Mouse (Mus musculus): ENCODE results near the gene Galnt10.
A peak's percentile ranks its signal among the peaks of the same experiment; 100 is the strongest.

Gene Galnt10

DNA sequence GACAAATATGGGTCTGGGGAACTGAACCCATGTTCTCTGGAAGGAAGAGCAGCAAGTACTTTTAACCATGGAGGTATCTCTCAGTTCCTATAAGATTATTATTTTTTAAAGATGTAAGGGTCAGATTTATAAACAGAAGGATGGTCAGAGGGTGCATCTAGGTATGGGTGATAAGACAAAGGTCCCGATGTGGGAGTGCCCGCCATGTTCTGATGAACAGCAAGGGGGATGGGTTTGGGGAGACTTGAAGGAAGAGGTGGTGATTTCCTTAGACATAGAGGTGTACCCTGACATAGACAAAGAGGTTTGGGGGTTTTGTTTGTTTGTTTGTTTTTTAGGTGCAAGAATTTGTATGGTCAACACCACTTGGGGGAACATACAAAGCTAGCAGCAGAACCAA is 1.6 kb upstream of the Galnt10 start:
- DNase-seq (ENCODE audit: low read depth) = no peak

DNA sequence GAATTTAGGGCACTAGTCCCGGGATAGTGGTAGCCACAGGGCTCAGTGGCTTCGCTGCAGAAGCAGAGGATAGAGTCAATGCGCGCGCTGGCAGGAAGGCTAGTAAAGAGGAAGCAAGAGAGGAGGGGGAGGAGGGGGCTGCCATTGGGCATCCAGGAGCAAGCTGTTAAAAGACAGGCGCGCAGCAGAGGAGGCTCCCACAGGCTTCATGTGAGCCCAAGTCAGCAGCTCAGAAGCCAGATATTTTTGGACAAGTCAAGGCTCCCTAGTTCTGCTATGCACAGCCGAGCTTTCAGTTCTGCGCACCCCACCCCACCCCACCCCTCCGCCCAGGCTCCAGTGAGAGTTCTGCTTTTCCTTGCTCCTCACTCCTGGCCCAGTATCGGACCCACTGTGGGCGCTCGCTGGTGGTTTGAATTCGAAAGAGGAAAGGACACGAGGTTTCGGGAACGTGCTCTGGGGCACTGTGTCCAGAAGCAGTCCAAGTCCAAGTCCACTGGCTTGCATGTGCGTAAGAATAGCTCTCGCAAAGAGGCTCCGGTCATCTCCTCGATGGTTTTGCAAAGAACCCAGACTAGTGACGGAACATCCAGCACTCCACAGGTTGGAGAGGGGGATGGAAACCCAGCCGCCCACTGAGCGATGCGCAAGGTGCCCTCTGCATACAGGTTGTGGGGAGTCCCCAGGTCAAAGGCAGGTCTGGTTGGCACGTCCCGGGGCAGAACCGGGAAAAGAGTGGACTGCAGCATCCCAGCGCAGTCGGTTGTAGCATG is 811 bp upstream of the Galnt10 start:
- DNase-seq (ENCODE audit: low read depth) = peak; percentile 57

DNA sequence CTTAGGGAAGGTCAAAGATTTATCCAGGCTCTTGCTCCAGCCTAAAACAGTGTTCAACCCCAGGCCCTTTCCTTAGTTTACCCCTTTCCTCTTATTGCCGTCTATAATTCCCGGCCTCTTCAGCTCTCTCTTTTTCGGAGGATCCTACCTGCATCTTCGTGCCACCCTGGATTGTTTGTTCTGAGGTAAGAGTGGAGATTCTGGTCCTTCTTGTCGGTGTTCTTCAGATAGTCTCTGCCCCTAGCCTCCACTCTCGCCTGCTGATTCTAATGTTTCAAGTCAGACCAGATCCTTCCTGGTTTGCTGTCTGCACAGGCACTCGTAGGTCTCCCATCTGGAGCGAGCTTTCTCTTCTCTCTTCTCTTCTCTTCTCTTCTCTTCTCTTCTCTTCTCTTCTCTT is 605 bp downstream of the Galnt10 start:
- peak; percentile 15 for DNase-seq (ENCODE audit: low read depth)

DNA sequence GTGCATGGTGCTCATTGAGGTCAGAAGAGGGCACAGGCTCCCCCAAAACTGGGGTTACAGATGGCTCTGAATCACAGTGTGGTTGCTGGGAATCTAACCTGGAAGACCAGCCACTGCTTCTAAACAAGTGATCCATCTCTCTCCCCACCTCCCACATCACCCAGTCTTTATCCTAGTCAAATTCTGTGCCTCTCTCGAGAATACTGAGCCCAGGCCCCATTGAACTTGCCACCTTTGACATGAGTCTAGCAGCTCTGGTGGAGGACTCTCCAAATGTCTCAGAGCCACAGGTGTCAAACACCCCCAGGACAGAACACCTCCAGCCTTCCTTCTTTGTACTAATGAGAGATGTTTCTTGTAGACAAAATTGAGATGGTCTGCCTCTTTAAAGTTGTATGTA is 1.2 kb downstream of the Galnt10 start:
- no peak for DNase-seq (ENCODE audit: low read depth)

DNA sequence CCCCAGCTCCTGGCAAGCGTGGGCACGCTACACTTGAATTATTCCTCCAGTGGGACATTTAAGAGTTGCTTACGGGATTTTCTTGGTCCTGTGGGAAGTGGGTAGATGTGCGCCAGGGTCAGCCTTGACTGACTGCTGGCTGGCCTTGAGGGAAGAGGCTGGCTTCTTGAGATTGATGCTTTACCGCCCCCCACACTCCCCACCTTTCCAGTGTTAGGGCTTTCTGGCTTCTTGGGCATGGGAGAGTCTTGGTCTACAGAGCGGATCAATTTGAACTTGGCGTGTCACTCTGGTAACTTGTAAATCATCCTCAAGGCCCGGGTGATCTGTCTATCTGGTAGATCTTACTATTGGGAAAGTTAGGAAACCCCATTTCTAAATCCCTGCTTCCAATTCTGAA is 1.7 kb downstream of the Galnt10 start:
- DNase-seq (ENCODE audit: low read depth) = no peak

DNA sequence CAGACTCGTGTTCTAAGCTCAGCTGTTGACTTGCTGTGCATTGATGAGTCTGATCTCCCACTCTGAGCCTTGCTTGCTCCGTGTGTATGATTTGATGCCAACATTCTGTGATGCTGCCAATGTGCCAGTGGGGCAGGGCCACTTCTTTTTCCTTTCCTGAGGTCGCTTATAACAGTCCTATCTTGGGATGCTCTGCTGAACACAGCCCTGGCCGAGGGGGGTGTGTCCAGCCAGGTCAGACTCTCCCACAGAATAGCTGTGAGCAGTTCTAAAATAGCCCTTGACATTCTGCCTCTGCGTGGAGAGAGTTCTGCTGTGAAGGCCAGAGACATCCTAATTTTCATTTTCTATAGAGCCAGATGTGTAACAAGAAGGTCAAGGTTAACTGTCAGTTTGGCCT is 2.2 kb downstream of the Galnt10 start:
- no peak for DNase-seq (ENCODE audit: low read depth)

DNA sequence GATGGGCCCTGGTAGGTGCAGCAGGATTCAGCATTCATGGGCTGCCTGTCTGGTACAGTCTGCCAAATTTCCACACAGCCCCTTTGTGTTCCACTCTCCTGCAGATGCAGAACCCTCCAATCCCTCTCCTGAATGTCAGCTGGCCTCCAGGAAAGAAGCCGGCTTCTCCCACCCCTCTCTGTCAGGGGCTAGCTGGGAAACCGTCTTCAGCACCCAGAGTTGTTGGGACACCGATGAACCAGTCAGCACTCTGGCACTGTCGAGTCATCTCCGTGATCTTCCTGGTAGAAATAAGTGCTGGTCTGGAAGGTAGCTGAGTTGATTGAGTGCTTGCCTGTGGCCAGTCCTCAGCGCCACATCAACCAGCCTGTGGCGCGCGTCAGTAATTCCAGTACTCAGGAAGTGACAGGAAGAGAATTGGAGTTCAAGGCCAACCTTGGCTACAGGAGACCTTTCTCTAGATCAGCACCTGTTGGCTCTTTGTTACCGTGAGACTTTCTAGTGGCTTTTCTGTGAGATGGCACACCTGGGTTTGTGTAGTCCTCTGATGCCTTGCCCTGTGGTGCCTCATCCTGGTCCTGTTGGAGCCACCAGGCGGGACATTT is 3.1 kb downstream of the Galnt10 start:
- DNase-seq (ENCODE audit: low read depth) = no peak

DNA sequence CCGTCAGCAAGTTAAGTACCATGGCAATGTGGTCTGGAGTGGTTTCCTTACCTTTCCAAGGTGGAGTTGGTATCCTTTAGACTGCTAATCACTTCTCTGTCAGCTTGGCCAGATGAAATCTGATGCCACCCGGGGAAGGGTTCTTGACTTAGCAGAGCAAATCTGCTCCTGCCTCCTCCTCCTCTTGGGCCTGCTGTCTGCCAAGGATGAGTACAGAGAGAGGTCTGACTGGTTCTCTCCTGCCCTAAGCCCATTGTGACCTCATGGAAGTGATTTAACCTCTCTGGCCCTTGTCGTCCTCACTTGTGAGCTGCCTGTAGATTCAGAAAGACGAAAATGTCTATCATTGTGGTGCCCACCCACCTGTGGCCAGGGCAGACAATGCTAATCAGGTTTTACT is 4.0 kb downstream of the Galnt10 start:
- no peak for DNase-seq (ENCODE audit: low read depth)

DNA sequence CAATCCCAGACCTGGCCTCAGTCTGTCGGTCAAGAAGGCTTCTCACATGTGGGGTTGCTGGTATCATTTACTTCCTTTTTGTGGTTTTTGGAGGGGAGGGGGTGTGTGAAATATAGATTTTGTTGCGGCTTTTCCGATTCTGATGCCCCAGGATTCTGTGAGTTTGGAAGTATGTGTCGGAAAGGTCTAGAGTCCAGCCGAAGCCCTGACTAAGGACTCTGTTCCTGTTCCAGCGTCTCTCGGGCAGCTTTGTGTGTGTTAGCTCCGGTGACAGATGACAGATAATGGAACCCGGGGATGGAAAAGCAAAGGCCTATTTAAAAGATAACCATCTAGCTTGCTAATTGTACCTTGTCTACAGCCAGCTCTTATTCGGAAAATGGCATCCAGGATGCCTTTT is 4.4 kb downstream of the Galnt10 start:
- no peak for DNase-seq (ENCODE audit: low read depth)

DNA sequence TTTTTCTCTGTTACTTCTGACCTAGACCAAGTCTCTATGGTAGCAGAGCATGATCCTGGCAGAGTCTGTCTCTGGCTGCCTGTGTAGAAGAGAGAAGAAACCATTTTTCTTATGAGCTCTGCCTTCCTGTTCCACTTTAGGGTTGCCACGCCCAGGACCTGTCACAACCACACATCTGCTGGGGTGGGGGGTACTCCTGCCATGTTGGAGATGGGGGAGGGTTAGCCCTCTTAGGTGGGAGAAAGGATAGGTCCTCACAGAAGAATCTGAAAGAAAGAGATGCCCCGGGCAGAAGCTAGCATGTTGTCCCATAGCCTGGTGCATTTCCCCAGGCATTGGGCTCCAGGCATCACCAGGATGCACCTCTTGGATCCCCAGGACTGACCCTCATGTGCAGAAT is 5.6 kb downstream of the Galnt10 start:
- no peak for DNase-seq (ENCODE audit: low read depth)

DNA sequence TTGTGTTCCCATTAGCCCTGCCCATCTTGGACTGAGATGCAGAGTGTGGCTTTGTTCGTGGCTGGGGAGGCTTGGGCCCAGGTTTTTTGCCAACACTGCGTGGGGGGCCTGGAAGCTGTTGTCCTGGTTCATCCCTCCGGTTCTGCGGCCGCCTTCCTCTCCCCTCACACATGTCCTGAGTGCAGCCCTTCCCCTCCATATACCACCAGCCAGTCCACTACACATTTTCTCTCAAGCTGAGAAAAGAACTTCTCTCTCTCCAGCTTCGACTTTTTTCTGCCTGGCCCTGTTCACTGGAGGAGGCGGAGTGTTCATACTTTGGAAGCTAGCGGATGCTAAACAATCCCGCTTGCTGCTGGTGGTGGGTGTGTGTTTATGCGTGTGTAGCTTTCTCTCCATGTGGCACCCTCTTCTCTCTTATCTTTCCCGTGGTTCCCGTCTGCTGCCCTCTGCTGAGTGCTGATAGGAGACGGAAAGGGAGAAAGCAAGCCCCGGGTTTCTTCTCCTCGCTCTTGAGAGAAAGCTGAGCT is 6.1 kb downstream of the Galnt10 start:
- no peak for DNase-seq (ENCODE audit: low read depth)

DNA sequence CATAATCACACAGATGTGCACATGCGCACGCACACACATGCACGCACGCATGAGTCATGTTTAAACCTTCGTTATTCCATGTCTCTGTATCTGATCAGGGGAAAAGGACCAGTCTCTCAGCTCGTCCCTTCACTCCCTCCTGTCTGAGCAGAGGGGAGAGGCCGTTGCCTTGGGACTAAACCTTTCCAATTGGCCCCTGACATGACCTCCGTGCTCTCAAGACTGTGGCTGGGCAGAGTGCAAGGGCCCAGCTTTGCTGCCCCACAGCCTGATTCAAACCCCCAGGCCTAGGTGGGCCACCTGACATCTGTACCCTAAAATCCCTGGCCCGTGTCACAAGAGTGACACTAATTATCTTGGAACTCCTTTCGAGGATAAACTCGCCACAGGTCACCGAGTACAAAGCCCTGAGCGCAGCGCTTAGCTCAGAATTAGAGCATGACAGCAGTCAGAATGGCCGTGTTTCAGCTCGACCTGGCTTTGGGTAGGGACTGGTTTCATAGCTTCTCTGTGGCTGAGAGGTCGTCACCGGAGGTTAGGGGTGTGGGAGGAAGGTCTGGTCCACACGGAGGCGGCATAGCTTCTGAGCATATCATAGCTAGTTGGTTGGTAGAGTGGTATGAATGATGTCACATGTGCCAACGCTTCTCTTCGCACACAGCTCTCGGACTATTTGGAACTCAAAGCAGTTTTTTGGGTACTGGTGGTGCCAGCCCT is 7.1 kb downstream of the Galnt10 start:
- no peak for DNase-seq (ENCODE audit: low read depth)

DNA sequence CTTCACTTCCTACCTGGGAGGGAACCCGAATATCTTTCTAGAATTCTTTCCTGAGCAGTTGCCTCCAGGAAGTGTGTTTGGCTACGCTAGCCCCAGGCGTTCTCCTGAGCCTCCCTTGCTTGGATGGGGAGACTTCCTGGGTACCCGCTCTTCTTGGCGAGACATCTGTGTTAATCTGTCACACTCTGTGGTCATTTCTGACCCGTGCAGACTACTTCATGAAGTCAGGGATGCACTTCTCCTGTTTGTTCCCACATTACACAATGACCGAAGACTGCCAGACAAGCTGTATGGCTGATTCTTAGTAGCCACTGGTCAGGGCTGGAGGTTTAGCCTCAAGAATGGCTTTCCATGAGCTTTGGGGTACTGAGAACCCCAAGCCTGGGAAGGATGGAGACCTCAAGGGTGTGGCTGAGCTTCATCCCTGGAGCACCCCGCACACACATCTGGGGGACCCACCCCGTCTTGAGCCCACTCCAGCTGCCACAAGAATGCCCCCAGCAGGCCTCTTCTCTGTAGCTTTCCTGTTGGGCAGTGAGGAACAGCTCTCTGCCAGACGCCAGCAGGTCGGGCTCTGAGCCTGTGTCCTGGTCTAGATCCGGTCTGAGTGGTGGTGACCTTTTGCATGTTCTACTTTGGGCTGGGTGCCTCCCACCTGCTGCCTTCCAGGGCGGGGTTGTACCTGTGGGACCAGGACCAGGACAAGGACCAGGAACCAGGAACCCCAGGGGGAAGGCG is 7.8 kb downstream of the Galnt10 start:
- DNase-seq (ENCODE audit: low read depth) = no peak

DNA sequence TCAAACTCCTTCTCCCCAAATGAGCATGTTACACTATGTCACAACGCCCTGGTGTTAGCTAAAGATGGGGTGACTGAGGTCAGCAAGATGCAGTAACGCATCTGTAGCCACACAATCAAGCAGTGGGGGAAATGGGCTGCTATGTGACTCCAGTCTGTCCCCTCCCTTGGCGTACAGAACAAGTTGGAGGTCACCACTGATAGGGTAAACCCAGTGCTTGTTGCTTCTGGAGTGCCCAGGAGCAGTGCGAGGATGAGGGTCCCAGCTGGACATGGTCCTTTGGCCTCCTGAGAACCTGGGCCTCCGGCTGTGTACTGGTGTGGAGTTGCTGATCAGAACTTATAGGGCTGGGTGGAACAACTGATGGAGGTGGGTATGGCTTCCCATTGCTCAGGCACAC is 8.6 kb downstream of the Galnt10 start:
- no peak for DNase-seq (ENCODE audit: low read depth)

DNA sequence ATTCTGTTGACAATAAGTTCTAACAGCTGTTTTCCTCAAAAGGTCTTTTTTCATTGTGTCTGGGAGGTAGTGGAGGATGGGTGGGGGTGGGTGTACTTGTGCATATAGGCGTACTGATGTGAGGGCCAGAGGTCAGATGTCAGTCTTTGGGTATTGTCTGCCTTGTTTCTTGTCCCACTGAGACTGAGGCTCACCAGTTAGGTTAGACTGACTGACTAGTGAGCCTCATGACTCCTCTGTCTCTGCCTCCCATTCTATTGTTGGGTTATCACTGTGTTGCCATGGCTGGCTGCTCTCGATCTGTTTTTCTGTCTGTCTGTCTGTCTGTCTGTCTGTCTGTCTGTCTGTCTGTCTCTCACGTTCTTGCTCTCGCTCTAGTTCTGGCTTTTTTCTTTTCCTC is 9.1 kb downstream of the Galnt10 start:
- DNase-seq (ENCODE audit: low read depth) = no peak

DNA sequence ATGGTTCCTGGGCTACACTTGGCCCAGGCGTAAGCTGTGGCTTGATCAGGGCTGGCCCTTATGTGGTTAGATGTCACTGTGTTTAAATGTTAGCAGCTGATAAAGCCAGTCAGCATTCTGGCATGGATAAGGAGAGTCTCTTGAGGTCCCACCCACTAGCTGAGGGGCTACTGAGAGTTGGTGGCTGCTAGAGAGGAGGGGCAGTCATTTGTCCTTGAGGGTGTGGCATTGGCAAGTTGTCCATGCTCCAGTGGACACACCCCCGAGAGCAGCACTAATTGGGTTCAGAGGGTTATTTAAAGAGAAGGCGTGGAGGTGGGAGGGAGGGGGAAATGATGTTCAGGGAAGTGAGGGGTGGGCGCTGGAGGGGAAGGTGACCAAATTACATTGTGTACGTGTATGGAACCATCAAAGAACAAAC is 9.7 kb downstream of the Galnt10 start:
- DNase-seq (ENCODE audit: low read depth) = peak; percentile 37

DNA sequence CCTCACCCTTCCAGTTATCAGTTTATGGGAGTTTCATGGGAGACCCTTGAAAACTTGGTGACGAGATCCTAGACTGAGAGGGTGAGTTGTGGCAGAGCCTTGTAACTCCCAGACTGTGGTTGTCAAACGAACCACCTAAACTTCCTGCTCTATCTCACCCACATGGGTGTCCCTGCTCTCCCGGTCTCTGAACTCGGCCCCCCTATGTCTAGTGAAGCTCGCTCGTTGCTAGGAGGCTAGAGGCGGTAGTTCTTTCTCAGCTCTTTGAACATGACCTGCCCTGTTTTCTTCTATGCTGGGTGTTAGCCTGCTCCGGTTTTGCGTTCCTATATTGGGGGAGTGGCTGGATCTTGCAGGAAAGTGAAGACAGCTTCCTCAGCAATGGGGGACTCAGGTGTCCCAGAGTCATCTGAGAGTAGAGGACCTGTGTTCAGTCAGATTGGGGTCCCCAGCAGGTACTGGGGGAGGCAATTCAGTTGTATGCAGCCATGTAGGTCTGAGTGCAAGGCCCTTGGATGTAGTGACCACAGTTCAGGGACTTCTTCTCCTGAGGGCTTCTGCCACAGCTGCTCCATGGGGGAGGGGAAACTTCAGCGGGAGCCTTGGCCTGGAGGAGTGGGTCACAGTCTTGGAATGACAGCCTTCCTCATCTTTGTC is 10.6 kb downstream of the Galnt10 start:
- no peak for DNase-seq (ENCODE audit: low read depth)

DNA sequence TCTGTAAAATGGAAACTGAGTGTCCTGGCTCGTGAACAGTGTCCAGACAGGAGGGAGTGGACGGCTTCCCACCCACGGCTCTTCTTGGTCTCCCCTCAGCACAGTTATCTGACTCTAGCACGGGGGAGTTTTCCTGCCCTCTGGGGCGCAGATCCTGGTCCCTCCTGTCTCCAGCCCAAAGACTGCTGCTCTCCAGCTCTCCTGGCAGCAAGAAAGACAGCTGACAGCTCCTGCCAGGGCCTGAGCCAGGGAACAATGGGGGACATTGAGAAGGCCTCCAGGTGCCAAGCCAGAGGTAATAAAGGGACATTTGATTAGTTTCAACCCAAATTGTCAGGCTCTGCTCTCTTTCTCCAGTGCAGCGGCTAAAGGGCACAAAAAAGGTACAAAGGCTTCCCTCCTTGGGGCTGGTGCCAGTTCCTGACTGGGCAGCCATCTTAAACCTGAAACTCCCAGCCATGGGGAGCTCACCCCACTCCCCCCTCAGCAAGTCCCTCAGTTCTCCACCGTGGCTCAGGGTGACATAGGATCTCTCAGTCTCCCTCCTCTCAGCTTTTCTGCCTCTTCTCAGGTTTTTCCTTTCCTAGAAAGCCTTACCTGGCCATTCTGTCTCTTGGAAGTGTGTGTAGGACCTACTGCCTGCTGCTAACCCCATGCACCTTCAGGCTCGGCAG is 11.5 kb downstream of the Galnt10 start:
- no peak for DNase-seq (ENCODE audit: low read depth)

DNA sequence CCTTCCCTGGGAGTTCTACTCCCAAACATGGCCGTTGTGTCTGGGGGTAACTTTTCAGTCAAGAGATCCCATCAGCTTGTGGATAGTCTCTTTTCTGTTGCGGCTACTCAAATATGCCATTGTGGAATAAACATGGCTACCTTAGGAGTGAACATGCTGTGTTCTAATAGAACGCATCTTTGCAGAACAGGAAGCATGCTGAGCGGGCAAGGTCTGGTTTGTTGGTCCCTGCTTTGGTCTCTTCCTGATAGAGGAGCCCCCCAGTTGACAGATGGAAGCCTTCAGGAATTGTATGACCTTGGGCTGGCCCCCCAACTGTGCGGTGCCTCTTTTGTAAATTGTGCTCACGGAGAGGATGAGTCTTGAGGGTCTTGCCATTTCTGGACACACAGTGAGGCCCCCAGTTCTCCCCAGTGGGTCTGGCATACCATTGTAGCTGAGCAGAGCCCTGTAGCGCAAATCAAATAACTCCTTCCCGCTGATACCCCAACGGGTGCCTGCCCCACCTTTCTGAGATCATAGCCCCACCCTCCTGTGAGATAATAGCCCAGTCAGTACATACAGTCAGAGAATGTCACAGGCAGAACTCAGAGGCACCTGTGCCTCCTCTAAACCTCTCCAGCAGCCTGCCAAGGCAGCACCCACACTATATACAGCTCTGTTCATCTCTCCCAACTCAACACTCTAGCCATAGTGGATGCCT is 12.3 kb downstream of the Galnt10 start:
- DNase-seq (ENCODE audit: low read depth) = no peak

DNA sequence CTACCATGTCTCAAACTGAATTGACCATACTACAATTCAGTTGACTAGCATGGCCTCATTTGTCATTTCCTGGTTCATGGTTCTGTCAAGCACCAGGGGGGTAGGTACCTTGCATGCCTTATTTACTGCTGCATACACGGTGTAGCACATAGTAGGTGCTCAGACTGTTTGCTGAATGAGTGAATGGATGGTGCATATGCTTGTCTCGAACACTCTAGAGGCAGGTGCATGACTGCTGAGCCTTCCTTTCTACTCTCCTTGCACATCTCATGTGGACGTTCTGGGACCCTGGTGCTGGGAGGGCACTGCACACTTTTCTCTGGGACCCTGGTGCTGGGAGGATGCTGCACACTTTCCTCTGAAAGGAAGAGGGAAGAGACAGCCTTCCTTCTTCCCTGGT is 13.0 kb downstream of the Galnt10 start:
- no peak for DNase-seq (ENCODE audit: low read depth)

DNA sequence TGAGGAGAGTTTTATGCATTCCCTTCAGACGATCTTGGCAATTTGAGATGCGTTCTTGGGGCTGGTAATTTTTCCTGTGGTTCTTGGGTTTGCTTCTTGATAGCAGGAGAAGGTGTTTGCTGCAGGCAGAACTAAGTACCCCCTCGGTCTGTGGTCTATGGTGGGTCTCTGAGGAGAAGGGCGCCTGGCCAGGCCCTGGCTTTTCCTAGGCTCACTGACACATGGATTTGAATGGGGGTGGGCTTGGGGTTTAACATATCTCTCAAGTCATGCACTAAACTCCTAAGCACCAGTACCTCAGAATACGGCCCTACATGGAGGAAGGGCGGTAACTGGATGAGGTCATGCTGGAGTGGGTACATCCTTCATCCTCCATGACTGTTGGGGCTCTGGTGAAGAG is 13.5 kb downstream of the Galnt10 start:
- DNase-seq (ENCODE audit: low read depth) = no peak
